Mouse (Mus musculus): ENCODE results near the gene Kti12. TPM values are rescaled to one million over a fixed set of nuclear protein-coding genes. Genes with fewer than 3 reads are reported as not detected.
A peak's percentile ranks its signal among the peaks of the same experiment; 100 is the strongest.

The Kti12 gene
- 24.6 and 27.6 TPM in 2 replicates for polyA plus RNA-seq (2015; fragmentation: Nextera tagmentation; extraction: Ambion mirVana)

- Histone ChIP-seq H3K4me3 (peak within 1 kb of the TSS; percentile 89), H3K4me2 (peak within 1 kb of the TSS; percentile 81), H3K4me1 (peaks cover 29% of the 10 kb centered on the region), H3K27ac (replicated peaks) (peak within 1 kb of the TSS; percentile 92), H3K9ac (peak within 1 kb of the TSS; percentile 92), H3K27me3 (replicated peaks) (no peaks in the 10 kb centered on the region), H3K9me3 (no peaks in the 10 kb centered on the region), H3K36me3 (peaks cover 19% of the 10 kb centered on the region)
- peak; percentile 69 for ATAC-seq (ENCODE audit: extremely low read depth, insufficient number of reproducible peaks, low FRiP score, low TSS enrichment)
- under 1% methylated on average over 77 of the region's 77 CpGs for WGBS
Measured at GRCm38 (mm10) chr4:108847715-108848504, at the start of gene Kti12. Gene Kti12, plus strand, starts transcription at chr4:108847785.

- no peak overlapping the region for H3K9ac ChIP-seq
- no peaks in the 10 kb centered on the region for H3K36me3 ChIP-seq
- peaks cover 15% of the 10 kb centered on the region for H3K4me1 ChIP-seq
- H3K27ac ChIP-seq (replicated peaks): no peak overlapping the region
- H3K27me3 ChIP-seq (replicated peaks): no peaks in the 10 kb centered on the region
- no peak for ATAC-seq (ENCODE audit: extremely low read depth, insufficient number of reproducible peaks, low FRiP score, low TSS enrichment)
- no peak overlapping the region for H3K4me2 ChIP-seq
- H3K9me3 ChIP-seq: no peaks in the 10 kb centered on the region
- H3K4me3 ChIP-seq: no peak overlapping the region
- WGBS: 49% methylated on average over 2 of the region's 2 CpGs
Measured at GRCm38 (mm10) chr4:108798083-108798830, 49.3 kb upstream of the Kti12 start.

GRCm38 (mm10) chr4:108803535-108803934, 44.0 kb upstream of the Kti12 start:
- Histone ChIP-seq H3K4me2 (no peak overlapping the region), H3K9me3 (no peaks in the 10 kb centered on the region), H3K4me1 (no peaks in the 10 kb centered on the region), H3K27ac (replicated peaks) (no peak overlapping the region), H3K36me3 (no peaks in the 10 kb centered on the region), H3K4me3 (no peak overlapping the region), H3K27me3 (replicated peaks) (no peaks in the 10 kb centered on the region), H3K9ac (no peak overlapping the region)
- WGBS: 85% methylated on average over 2 of the region's 2 CpGs
- no peak for ATAC-seq (ENCODE audit: extremely low read depth, insufficient number of reproducible peaks, low FRiP score, low TSS enrichment)

GRCm38 (mm10) chr4:108811142-108811541, 36.4 kb upstream of the Kti12 start:
- H3K9me3 ChIP-seq: no peaks in the 10 kb centered on the region
- no peaks in the 10 kb centered on the region for H3K27me3 ChIP-seq (replicated peaks)
- 58% methylated on average over 4 of the region's 4 CpGs for WGBS
- peaks cover 15% of the 10 kb centered on the region for H3K36me3 ChIP-seq
- H3K4me1 ChIP-seq: no peaks in the 10 kb centered on the region
- H3K4me2 ChIP-seq: no peak overlapping the region
- no peak overlapping the region for H3K4me3 ChIP-seq
- no peak overlapping the region for H3K27ac ChIP-seq (replicated peaks)
- no peak overlapping the region for H3K9ac ChIP-seq
- no peak for ATAC-seq (ENCODE audit: extremely low read depth, insufficient number of reproducible peaks, low FRiP score, low TSS enrichment)

DNA sequence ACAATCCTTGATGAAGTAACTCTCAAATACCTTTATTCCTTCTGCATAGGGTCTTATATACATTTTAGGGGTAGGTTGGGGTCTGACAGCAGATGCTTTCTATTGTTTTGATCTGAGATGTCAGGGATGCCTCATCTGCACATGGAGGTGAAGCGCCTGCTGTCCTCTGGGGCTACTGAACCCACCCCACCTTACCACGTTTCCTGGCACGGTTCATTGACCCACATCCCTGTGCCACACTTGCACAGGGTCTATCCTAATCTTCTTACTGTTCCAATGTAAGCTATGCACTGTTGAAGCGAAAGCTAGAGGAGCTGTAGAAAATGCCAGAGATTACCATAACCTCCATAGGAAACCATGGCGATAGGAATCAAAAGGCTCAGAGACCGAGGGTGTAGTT, 36.0 kb upstream of the Kti12 start:
- no peak overlapping the region for H3K27ac ChIP-seq (replicated peaks)
- no peaks in the 10 kb centered on the region for H3K9me3 ChIP-seq
- 68% methylated on average over 6 of the region's 6 CpGs for WGBS
- H3K36me3 ChIP-seq: peaks cover 15% of the 10 kb centered on the region
- no peak for ATAC-seq (ENCODE audit: extremely low read depth, insufficient number of reproducible peaks, low FRiP score, low TSS enrichment)
- no peak overlapping the region for H3K4me3 ChIP-seq
- H3K9ac ChIP-seq: no peak overlapping the region
- H3K27me3 ChIP-seq (replicated peaks): no peaks in the 10 kb centered on the region
- no peak overlapping the region for H3K4me2 ChIP-seq
- no peaks in the 10 kb centered on the region for H3K4me1 ChIP-seq

GRCm38 (mm10) chr4:108825677-108826076, 21.9 kb upstream of the Kti12 start:
- H3K9me3 ChIP-seq: no peaks in the 10 kb centered on the region
- H3K27me3 ChIP-seq (replicated peaks): no peaks in the 10 kb centered on the region
- H3K36me3 ChIP-seq: peaks cover 93% of the 10 kb centered on the region
- 89% methylated on average over 3 of the region's 3 CpGs for WGBS
- no peak for ATAC-seq (ENCODE audit: extremely low read depth, insufficient number of reproducible peaks, low FRiP score, low TSS enrichment)
- H3K4me3 ChIP-seq: no peak overlapping the region
- no peak overlapping the region for H3K9ac ChIP-seq
- peaks cover 2% of the 10 kb centered on the region; the same call in 1 of the 2 replicates for H3K4me1 ChIP-seq
- H3K27ac ChIP-seq (replicated peaks): no peak overlapping the region
- no peak overlapping the region for H3K4me2 ChIP-seq

GRCm38 (mm10) chr4:108826096-108826495, 21.5 kb upstream of the Kti12 start:
- no peak overlapping the region for H3K4me2 ChIP-seq
- peaks cover 7% of the 10 kb centered on the region for H3K4me1 ChIP-seq
- no peaks in the 10 kb centered on the region for H3K9me3 ChIP-seq
- no peak overlapping the region for H3K4me3 ChIP-seq
- H3K27ac ChIP-seq (replicated peaks): no peak overlapping the region
- no peak overlapping the region for H3K9ac ChIP-seq
- 80% methylated on average over 1 of the region's 1 CpGs for WGBS
- peaks cover 89% of the 10 kb centered on the region for H3K36me3 ChIP-seq
- H3K27me3 ChIP-seq (replicated peaks): no peaks in the 10 kb centered on the region
- no peak for ATAC-seq (ENCODE audit: extremely low read depth, insufficient number of reproducible peaks, low FRiP score, low TSS enrichment)

DNA sequence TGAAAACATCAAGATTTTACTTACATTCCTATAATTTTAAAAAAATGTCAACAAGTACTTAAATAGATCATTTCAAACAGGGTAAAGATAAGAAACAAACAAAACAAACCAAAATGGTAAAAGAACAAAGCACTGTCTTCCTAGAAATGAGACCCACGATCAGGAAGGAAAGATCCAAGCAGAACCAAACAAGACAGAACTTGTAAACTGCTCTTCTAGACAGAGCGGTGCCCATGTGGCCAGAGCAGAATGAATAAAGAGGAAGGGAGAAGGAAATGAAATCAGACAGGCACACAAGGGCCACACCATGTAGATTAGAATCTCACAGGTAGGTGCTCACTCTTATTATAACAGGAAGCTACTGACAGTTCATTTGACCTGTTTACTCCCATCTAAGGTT, 20.9 kb upstream of the Kti12 start:
- 90% methylated on average over 2 of the region's 2 CpGs for WGBS
- Histone ChIP-seq H3K4me1 (peaks cover 11% of the 10 kb centered on the region), H3K4me3 (no peak overlapping the region), H3K9me3 (no peaks in the 10 kb centered on the region), H3K36me3 (peaks cover 84% of the 10 kb centered on the region), H3K9ac (no peak overlapping the region), H3K27ac (replicated peaks) (no peak overlapping the region), H3K27me3 (replicated peaks) (no peaks in the 10 kb centered on the region), H3K4me2 (no peak overlapping the region)
- ATAC-seq (ENCODE audit: extremely low read depth, insufficient number of reproducible peaks, low FRiP score, low TSS enrichment): no peak

DNA sequence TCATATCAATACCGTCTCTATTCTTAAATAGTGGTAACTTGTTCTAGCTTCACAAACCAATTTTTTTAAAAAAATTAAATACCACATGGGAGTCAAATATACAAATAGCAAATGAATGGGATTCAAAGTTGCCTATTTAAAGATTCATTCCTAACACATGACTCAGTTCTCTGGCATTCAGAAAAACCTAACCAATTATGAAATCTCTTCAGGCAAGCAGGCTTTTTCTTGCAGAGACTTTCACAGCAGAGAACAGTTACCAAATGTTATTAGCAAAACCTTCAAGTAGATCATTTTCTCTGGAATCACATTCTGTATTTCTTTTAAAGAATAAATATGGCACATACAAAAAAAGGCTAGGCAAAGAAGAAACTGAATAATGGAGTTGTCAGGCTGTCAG, 16.9 kb upstream of the Kti12 start:
- Histone ChIP-seq H3K27me3 (replicated peaks) (no peaks in the 10 kb centered on the region), H3K36me3 (peaks cover 44% of the 10 kb centered on the region), H3K9me3 (no peaks in the 10 kb centered on the region), H3K4me1 (peaks cover 23% of the 10 kb centered on the region), H3K9ac (peak overlapping the region; percentile 59; the same call in 1 of the 2 replicates), H3K27ac (replicated peaks) (peak overlapping the region; percentile 51), H3K4me2 (peak overlapping the region; percentile 70), H3K4me3 (0 out of 2 replicates have a peak overlapping the region, but pooled peaks have one; percentile 1)
- no peak for ATAC-seq (ENCODE audit: extremely low read depth, insufficient number of reproducible peaks, low FRiP score, low TSS enrichment)
- WGBS: 91% methylated on average over 1 of the region's 1 CpGs

- no peaks in the 10 kb centered on the region for H3K27me3 ChIP-seq (replicated peaks)
- peaks cover 22% of the 10 kb centered on the region for H3K36me3 ChIP-seq
- no peaks in the 10 kb centered on the region for H3K9me3 ChIP-seq
- under 1% methylated on average over 71 of the region's 73 CpGs for WGBS
- peak; percentile 91 for ATAC-seq (ENCODE audit: extremely low read depth, insufficient number of reproducible peaks, low FRiP score, low TSS enrichment)
- H3K9ac ChIP-seq: peak within 1 kb of the TSS; percentile 97
- H3K4me2 ChIP-seq: peak within 1 kb of the TSS; percentile 74
- peaks cover 47% of the 10 kb centered on the region for H3K4me1 ChIP-seq
- peak within 1 kb of the TSS; percentile 98 for H3K27ac ChIP-seq (replicated peaks)
- H3K4me3 ChIP-seq: peak within 1 kb of the TSS; percentile 96
Measured at GRCm38 (mm10) chr4:108832916-108833827, 14.4 kb upstream of the Kti12 start, which contains the start of gene Btf3l4. Gene Btf3l4, minus strand, starts transcription at chr4:108833614.

DNA sequence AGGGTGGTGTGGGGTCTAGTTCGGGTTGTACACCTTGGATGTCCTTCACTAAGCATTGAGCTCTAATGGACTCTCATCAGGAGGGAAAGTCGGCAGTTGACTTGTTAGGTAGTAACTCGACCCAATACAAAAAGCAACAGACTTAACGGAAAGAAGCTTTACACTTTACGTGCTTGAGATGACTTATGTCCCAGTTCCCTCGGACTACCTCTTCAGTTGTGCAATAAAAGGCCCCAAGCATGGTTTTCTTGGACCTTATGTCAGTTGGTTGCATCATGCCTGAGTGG, 13.8 kb upstream of the Kti12 start:
- H3K27ac ChIP-seq (replicated peaks): peak overlapping the region; percentile 98
- H3K36me3 ChIP-seq: peaks cover 16% of the 10 kb centered on the region
- H3K9ac ChIP-seq: peak overlapping the region; percentile 97
- H3K4me3 ChIP-seq: peak overlapping the region; percentile 96
- H3K4me2 ChIP-seq: peak overlapping the region; percentile 74
- ATAC-seq (ENCODE audit: extremely low read depth, insufficient number of reproducible peaks, low FRiP score, low TSS enrichment): no peak
- no peaks in the 10 kb centered on the region for H3K9me3 ChIP-seq
- peaks cover 53% of the 10 kb centered on the region for H3K4me1 ChIP-seq
- H3K27me3 ChIP-seq (replicated peaks): no peaks in the 10 kb centered on the region
- under 1% methylated on average over 6 of the region's 6 CpGs for WGBS

Data from heart, embryonic 13.5 days (tissue).